Mouse (Mus musculus) myocyte (in vitro differentiated cells): ENCODE data around the gene Il1rapl1.

Experiments
- MAX ChIP-seq: IDR thresholded peaks from one replicate; pipeline ENCODE4 v1.6.1; 2011; ENCODE audit warnings: low read depth, mild to moderate bottlenecking, control low read depth
- POLR2A ChIP-seq: IDR thresholded peaks from one replicate; pipeline ENCODE4 v1.6.1; 2011; ENCODE audit warnings: low read depth, mild to moderate bottlenecking, control low read depth, moderate library complexity; ENCODE audit not compliant: insufficient read length
- POLR2AphosphoS2 ChIP-seq: IDR thresholded peaks from one replicate; pipeline ENCODE4 v1.6.1; 2011; ENCODE audit warnings: low read depth, control low read depth; ENCODE audit not compliant: insufficient read length

DNA sequence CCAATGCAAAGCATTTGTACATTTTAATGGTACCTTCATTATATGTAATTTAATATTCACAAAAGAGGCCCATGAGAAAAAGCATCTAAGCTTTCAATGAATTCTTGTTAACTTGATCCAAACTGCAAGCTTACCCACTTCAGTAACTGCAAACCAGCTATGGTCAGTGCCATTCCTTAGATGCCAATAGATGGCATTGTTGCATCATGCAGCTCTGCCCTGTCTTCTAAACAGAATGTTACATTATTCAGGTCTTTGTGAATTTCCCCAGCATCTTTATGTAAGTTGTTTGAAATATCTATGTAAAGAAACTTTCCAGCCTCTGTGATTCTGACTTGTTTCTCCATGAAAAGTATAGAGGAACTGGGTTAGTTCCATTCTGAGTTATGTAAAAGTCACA lies 514.5 kb downstream of the Il1rapl1 start:
- TF ChIP-seq POLR2A (no peak), POLR2AphosphoS2 (no peak), MAX (no peak)
